Mouse (Mus musculus) stomach, postnatal 0 days (tissue): Measurements from ENCODE around the gene Hpdl. TPM values are rescaled to one million over a fixed set of nuclear protein-coding genes. Genes with fewer than 3 reads are reported as not detected.

ENCODE experiments used
- ATAC-seq: fragments of 200-750 bp; cut with Nextera tagmentation; 2 replicates; pipeline ENCODE4 v1.8.0; 2017; ENCODE audit not compliant: low FRiP score, low TSS enrichment
- DNase-seq: peaks from one replicate; pipeline ENCODE4 v3.0.0-alpha.2; 2016; ENCODE audit warnings: low spot score
- H3K27ac ChIP-seq: fragments of 300-500 bp; sonication (generic); replicated peaks from 2 replicates; pipeline ENCODE4 v1.5.1; 2014; ENCODE audit warnings: mild to moderate bottlenecking, control low read depth
- H3K27me3 ChIP-seq: fragments of 300-500 bp; sonication (generic); 2 replicates; pipeline ENCODE4 v1.6.1; 2014; ENCODE audit warnings: low read length; ENCODE audit not compliant: control insufficient read depth, insufficient read depth
- H3K36me3 ChIP-seq: fragments of 300-500 bp; sonication (generic); 2 replicates; pipeline ENCODE4 v1.6.1; 2014; ENCODE audit warnings: low read length, mixed read lengths; ENCODE audit not compliant: control insufficient read depth, insufficient read depth
- H3K4me1 ChIP-seq: fragments of 300-500 bp; sonication (generic); replicated peaks from 2 replicates; pipeline ENCODE4 v1.6.1; 2014; ENCODE audit warnings: antibody characterized with exemption; ENCODE audit not compliant: control insufficient read depth, insufficient read depth
- H3K4me2 ChIP-seq: fragments of 300-500 bp; sonication (generic); replicated peaks from 2 replicates; pipeline ENCODE4 v1.6.1; 2014; ENCODE audit warnings: low read depth, mild to moderate bottlenecking, control low read depth, moderate library complexity
- H3K4me3 ChIP-seq: fragments of 300-500 bp; sonication (generic); 2 replicates; pipeline ENCODE4 v1.5.1; 2014; ENCODE audit warnings: low read depth, low read length, control low read depth
- H3K9ac ChIP-seq: fragments of 300-500 bp; sonication (generic); 2 replicates; pipeline ENCODE4 v1.6.1; 2014; ENCODE audit warnings: mild to moderate bottlenecking, low read length, control low read depth, mixed read lengths
- H3K9me3 ChIP-seq: fragments of 300-500 bp; sonication (generic); 2 replicates; pipeline ENCODE4 v1.6.1; 2016; ENCODE audit warnings: low read length; ENCODE audit not compliant: control insufficient read depth
- CTCF ChIP-seq: IDR thresholded peaks from 2 replicates; pipeline ENCODE4 v1.5.1; 2016; ENCODE audit warnings: antibody characterized with exemption, low read depth, mild to moderate bottlenecking, moderate library complexity
- EP300 ChIP-seq: optimal IDR thresholded peaks from 2 replicates; pipeline ENCODE3; 2016; ENCODE audit warnings: antibody characterized with exemption
- WGBS: fragments of 180-500 bp; shearing (Covaris S2); extraction: QIAGEN DNeasy Blood & Tissue Kit; methylation state at CpG from one replicate; pipeline ENCODE4 v1.1.7; 2014; 5-methylcytosine and 5-hydroxymethylcytosine counted together
- polyA plus RNA-seq: library from polyadenylated mRNA; unstranded; fragments of >200 nt; fragmentation: Nextera tagmentation; extraction: Ambion mirVana; gene quantifications from 2 replicates; pipeline ENCODE4 v1.2.1, GENCODE M21; 2015

The Hpdl gene
- polyA plus RNA-seq, 1 experiment from 2014 or later, result 0.51 TPM

DNA sequence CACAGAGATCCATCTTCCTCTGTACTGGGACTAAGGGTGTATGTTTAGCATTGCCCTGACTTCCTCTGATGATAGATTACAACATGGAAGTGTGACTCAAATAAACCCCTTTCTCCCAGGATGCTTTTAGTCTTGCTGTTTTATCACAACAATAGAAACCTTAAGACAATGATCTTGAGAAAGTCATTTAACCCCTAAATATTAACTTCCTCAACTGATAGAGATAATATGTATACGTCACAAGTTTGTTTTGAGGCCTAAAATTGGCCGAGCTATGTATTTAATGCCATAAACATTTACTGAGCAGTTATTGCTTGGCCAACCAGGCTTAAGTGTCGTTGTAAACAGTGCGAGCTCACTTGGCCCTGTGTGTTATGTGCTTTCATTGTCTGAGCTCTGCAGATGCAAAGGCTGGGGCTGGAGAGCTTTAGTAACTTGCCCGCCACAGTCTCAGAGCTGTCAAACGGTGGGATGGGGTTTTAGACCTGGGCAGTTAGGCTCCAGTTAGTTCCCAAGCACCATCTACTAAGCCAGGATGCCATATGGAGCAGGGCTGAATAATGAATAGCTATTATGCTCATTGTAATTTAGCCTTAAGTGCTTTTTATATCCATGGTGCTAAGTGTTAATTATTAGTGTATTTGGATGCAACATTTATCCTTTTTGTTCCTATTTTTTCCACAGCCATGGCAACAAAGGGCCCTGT is 8.0 kb upstream of the Hpdl start:
- no peaks in the 10 kb centered on the region; the same call in 1 of the 2 replicates for H3K4me1 ChIP-seq
- no peaks in the 10 kb centered on the region for H3K9me3 ChIP-seq
- 44% methylated on average over 6 of the region's 6 CpGs for WGBS
- ATAC-seq (no peak), DNase-seq (no peak)
- H3K4me3 ChIP-seq, result no peak overlapping the region
- TF ChIP-seq CTCF (no peak), EP300 (no peak)
- H3K9ac ChIP-seq, result no peak overlapping the region
- no peaks in the 10 kb centered on the region for H3K36me3 ChIP-seq
- no peak overlapping the region for H3K27ac ChIP-seq
- H3K4me2 ChIP-seq, result no peak overlapping the region
- no peaks in the 10 kb centered on the region for H3K27me3 ChIP-seq

DNA sequence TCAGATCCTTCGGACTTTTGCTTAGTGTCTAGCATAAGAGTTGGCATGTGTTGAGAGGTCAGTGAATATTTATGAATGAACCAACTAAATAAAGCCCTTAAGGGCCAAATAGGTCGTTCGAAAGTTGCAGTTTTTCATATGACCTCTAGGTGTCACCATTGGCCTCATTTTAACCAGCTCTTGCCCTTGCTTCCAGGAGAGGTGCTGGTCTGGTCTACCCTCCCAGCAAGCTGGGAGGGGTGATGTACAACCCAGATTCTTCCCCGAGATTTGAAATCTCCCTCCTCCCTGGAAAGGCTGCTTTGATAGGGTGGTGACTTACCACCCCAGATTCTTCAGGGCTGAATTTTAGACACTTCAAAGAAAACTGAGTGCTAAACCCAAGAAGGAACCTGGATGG is 6.3 kb upstream of the Hpdl start:
- Histone ChIP-seq H3K9me3 (no peaks in the 10 kb centered on the region), H3K4me2 (no peak overlapping the region), H3K27ac (no peak overlapping the region), H3K4me3 (no peak overlapping the region), H3K36me3 (no peaks in the 10 kb centered on the region), H3K27me3 (no peaks in the 10 kb centered on the region), H3K9ac (no peak overlapping the region), H3K4me1 (no peaks in the 10 kb centered on the region; the same call in 1 of the 2 replicates)
- peak; percentile 29 for DNase-seq
- TF ChIP-seq EP300, result no peak
- TF ChIP-seq CTCF, result peak; percentile 86
- 0% methylated on average over 4 of the region's 4 CpGs for WGBS
- 0 out of 2 replicates have a peak, but pooled peaks have one; percentile 38 for ATAC-seq

DNA sequence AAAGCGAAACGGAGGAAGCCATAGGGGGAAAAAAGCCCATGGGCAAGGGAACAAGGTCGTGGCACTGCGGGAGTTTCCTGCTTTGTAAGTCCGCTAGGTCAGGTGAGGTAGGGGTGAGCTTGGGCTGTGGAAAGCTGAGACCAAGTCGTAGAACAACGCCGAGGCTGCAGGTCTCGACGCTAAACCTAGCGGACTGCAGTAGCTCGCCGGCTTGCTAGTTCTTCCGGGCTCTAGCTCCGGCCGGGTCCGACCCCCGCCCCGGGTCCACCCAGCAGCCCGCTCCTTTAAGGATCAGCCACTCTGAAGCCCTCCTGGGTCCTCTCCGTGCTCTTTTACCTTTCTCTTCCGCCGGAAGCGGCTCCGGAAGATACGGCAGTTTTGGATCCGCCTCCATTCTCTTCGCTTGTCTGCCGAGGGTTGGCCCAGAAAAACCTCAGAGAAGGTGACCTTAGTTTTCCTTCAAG is 3.1 kb upstream of the Hpdl start:
- 5% methylated on average over 29 of the region's 29 CpGs for WGBS
- peak overlapping the region; percentile 65; the same call in 1 of the 2 replicates for H3K27ac ChIP-seq
- ATAC-seq, result peak; percentile 21; the same call in 1 of the 2 replicates

DNA sequence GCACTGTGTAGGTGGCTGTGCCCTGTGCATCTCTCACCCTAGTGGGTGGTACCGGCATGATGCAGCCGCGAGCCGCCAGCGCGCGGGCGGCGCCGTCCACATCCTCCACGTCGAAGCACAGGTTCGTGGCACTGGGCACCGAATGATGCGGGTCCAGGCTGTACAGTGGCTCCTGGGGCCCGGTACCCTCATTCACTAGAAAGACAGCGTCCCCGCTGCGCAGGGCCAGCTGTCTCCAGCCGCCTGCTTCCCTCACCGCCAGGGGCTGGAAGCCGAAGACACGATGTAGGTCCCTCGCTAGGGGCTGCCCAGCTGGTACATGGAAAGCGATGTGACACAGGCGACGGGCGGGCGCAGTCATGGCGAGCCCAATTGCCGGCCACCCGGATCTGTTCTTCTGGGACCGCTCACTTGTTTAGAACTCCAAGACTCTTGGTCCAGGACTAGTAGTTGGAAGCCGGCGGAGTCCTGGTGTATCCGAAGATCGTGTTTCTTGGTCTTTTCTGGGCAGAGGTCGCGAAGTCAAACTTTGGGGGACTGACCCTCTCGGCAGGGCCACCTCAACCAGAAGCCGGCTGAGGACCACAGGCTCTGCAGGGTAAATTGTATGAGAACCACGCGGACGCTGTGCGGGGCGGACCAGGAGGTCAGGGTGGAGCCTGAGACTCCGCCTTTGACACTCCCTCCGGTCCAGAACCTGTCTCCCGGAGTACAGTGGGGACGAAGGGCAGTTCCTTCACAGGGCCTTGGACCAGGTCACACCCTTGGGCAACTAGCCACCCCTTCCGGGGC is 409 bp downstream of the Hpdl start:
- H3K36me3 ChIP-seq, result no peaks in the 10 kb centered on the region; the same call in 1 of the 2 replicates
- DNase-seq, result peak; percentile 82
- H3K9ac ChIP-seq, result peak overlapping the region; percentile 38; the same call in 1 of the 2 replicates
- no peaks in the 10 kb centered on the region; the same call in 1 of the 2 replicates for H3K4me1 ChIP-seq
- H3K4me2 ChIP-seq, result peak overlapping the region; percentile 93
- no peak overlapping the region for H3K27ac ChIP-seq
- no peaks in the 10 kb centered on the region for H3K9me3 ChIP-seq
- H3K27me3 ChIP-seq, result 0 out of 2 replicates have a peak, but pooled peaks cover 2% of the 10 kb centered on the region
- peak; percentile 88 for ATAC-seq
- H3K4me3 ChIP-seq, result peak overlapping the region; percentile 45
- WGBS, result under 1% methylated on average over 51 of the region's 51 CpGs
- TF ChIP-seq CTCF (peak; percentile 58), EP300 (no peak)

More for the DNA sequence above, 3.1 kb upstream of the Hpdl start:
- Histone ChIP-seq H3K4me2 (peak overlapping the region; percentile 76), H3K36me3 (no peaks in the 10 kb centered on the region), H3K4me1 (no peaks in the 10 kb centered on the region; the same call in 1 of the 2 replicates), H3K27me3 (0 out of 2 replicates have a peak, but pooled peaks cover 2% of the 10 kb centered on the region), H3K9me3 (no peaks in the 10 kb centered on the region), H3K4me3 (peak overlapping the region; percentile 60), H3K9ac (peak overlapping the region; percentile 80)
- TF ChIP-seq CTCF (no peak), EP300 (no peak)
- DNase-seq, result peak; percentile 65

DNA sequence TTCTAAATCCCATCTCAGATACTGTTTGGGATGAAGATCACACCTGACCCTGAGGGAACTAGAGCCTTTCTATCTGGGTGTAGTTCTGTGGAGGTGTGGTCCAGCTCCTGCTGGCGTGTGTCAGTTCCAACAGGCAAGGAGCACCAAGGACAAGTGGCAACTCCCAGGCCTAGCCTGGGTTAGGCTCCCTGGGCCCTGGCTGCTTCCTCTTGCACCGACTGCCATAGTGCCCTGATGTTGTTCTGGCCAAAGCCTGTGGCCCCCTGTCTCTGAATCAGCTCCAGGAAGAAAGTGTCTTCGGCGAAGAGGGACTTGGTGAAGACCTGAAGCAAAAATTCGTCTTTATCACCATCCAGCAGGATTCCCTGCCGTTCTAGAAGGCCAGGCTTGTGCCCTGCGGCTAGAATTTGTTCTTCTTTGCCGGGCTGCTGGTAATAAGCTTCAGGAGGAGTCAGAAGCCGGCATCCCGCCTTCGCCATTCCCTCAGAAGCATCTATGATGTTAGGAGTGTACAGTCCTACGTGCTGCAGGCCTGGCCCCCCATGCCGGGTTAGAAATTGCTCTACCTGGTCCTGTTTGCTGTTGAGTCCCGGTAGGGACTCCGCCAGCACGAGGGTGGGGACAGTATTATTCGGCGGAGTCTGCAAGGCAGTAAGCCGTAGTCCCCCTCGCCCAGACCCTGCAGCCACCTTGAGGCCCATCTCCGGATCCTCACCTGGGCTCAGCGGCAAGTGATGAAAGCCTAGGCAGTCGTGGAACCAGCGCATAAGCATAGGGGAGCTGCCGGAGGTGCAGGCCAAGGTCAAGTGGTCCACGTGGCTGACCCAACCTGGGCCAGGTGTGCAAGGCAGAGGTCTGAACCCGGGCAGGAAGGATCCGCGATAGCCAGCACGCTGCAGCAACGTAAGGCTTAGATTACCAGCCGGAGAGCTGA is 1.3 kb downstream of the Hpdl start:
- 0 out of 2 replicates have a peak, but pooled peaks cover 2% of the 10 kb centered on the region for H3K27me3 ChIP-seq
- no peaks in the 10 kb centered on the region for H3K9me3 ChIP-seq
- 33% methylated on average over 31 of the region's 32 CpGs for WGBS
- H3K4me1 ChIP-seq, result no peaks in the 10 kb centered on the region; the same call in 1 of the 2 replicates
- peak overlapping the region; percentile 38; the same call in 1 of the 2 replicates for H3K9ac ChIP-seq
- no peaks in the 10 kb centered on the region; the same call in 1 of the 2 replicates for H3K36me3 ChIP-seq
- H3K4me2 ChIP-seq, result peak overlapping the region; percentile 93
- no peak for ATAC-seq
- TF ChIP-seq CTCF (no peak), EP300 (no peak)
- no peak overlapping the region for H3K27ac ChIP-seq
- peak overlapping the region; percentile 45 for H3K4me3 ChIP-seq
- DNase-seq, result no peak
